Mouse (Mus musculus) spleen, postnatal 14 days (tissue): ENCODE measurements at regions not wholly inside any gene's neighbourhood (a gene's known extent, or its start where the extent isn't known, plus 50 kb on each side); places are given as distances from the start of the nearest gene placed in this dataset.

Experiments
- DNase-seq, 2 experiments: peaks; one replicate each; pipeline ENCODE4 v3.0.0; 2021 to 2022; ENCODE audit warnings: low spot score in 2 of 2

DNA sequence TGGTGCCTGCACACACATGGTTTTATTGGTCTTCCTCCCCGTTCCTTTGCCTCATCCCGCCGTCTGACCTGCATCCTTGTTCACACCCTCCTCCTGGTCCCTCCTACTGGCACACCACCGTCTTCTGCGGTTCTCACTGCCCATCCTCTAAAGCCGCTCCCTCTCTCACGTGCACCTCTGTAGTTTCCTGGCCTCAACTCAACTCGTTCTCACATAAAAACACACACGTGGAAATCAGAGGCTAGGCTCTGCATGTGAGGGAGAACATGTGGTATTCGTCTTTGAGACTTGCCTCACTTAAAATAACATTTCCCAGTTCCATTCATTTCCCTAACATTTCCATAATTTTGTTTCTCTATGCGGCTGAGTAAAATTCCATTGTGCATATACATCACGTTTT, 69.5 kb downstream of the Aldh8a1 start:
- no peak for DNase-seq

DNA sequence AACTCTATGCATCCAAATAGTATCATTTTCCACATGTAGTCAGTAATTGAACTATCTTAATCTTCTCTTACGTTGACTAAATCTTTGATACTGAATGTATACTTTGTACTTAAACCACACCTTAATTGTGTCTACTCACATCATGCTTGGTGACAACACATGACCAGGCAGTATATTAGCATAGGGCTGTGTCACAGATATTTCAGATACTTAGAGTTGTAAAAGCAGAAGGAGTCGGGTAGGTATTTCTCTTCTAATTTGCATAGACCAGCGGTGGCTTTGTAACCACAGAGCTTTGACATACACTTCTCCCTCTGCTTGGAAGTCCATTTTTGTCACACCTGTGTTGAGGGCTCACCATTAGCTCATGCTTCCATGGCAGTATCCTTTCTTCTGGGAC, 71.0 kb downstream of the Aldh8a1 start:
- DNase-seq: no peak

DNA sequence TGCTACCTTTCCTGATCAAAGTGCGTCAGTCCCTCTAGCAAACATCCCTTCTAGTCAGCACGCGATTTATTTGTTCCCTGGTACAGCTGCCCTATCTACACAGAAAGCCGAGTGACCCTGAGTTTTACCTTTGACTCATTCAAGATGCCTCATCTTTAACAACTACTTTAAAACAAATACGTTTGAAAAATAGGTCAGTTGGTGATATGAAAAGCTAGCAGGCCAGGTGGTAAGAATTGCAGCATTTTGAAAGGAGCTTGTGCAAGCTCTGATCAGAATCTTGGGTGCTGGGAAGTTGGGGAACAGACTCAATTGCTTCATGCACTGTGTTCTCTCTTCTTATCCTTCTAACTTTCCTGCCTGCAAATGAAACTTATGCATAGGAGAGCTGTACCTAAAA, 71.9 kb downstream of the Aldh8a1 start:
- DNase-seq: no peak

DNA sequence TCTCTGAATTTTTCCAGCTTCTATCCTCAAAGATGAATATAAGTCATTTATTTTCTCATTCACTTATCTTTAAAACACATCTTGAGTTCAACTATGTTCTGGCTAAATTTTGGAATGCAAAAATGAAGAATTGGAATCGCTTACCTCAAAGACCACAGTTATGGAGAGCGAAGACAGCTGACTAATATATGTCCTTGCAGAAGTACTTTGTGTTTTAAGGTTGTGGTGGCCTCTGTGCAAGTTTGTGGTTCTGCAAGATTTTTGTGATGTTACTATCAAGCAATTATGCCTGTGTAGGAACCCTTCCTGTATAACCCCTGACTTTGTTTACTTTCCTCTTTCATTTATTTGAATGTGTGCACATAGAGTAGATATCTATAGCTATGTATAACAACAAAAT, 75.5 kb downstream of the Aldh8a1 start:
- no peak for DNase-seq

DNA sequence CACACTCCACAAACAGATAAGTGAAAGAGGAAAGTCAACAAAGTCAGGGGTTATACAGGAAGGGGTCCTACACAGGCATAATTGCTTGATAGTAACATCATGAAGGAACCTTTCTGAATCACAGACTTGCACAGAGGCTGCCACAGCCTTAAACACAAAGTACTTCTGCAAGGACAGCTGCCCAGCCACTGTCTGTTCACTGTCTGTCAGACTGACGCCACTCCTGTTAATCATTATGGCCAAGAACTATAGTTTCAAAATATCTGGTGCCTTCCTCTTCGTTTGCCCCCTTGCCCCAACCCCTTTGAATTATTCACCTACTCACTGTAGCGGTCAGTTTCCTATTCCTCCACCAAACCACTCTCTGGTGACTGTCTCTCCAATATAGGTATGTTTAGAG, 76.4 kb downstream of the Aldh8a1 start:
- no peak for DNase-seq

DNA sequence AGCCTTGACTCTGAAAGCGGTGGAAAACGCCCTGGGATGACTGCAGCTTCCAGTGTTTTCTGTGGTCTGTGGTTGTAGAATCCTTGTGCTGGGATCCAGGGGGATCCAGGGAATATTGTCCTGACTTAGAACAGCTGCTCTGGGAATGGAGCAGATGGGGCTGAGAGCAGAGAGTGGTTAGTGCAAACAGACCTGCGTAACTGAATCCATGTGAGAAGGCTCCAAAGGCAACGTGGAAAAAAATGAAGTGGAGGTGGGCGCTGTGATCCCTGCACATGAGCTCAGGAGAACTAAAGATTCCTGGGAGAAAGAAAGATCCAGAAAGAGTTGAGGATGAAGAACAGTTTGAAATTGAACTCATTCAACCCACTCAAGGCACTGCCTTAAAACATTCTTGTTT, 77.1 kb downstream of the Aldh8a1 start:
- DNase-seq: no peak

DNA sequence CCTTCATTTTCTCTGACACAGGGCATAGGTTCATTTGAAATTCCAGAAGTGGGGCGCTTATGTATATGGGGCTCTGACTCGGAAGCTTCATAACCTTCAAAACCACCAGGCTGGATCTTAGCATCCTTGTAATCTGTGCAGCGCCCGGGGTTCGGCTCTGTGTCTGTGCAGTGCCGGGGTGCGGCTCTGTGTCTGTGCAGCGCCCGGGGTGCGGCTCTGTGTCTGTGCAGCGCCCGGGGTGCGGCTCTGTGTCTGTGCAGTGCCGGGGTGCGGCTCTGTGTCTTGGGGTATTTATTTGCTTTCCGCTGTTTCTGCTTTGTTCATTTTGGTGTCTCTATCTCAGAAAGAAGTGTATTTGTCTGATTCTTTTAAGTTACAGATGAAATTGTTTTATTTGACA, 77.7 kb downstream of the Aldh8a1 start:
- DNase-seq: no peak

DNA sequence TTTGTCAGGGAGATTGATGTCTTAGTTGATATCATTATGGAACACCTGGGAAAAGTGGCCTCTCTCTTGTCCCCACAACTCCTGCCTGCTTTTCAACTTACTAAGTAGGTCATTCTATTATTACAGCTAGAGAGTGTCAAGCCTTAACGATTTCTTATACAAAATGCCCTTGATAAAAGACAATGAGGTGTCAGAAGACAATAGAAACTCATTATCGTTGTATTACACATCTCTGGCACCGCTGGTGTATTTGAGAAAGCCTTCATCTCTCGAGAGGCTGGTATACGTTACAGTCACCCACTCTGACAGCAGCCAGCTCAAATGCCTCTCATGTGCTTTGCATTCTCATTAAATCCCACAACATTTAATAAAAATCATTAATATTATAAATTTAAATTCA, 78.8 kb downstream of the Aldh8a1 start:
- DNase-seq: no peak

DNA sequence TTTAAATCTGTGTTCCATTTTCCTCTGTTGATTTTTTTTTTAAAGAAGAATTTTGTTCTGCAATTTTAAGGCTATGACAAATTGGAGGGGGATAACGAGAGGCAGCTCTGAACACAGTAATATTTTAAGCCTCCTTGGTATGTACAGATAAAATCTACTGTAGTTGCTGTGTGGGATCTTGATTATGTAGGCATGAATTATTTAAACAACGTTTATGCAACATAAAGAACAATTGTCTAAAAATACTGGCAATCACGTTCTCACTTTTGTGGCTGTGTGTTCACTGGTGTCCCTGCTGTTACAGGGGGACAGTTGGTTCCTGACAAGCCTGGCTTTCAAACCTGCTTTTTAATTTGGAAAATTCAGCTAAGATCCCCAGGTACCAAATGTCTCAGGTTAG, 79.3 kb downstream of the Aldh8a1 start:
- DNase-seq: no peak

DNA sequence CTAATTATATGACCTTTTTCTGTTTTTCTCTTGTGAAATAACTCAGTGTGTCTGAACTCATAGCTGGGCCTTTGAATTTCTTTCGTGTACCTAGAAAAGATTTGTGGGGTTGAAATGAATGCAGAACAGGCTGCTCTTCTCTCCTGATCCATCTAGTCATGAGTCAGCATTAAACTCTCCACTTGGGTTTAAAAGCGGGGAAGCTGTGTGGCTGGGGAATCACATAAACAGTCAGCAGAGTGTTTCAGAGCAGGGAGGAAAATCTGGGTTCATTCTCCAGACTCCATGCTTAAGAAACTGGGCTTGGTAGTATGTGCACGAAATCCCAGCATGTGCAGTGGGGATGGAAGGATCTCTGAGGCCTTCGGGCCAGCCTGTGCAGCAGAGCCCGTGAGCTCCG, 79.9 kb downstream of the Aldh8a1 start:
- no peak for DNase-seq

DNA sequence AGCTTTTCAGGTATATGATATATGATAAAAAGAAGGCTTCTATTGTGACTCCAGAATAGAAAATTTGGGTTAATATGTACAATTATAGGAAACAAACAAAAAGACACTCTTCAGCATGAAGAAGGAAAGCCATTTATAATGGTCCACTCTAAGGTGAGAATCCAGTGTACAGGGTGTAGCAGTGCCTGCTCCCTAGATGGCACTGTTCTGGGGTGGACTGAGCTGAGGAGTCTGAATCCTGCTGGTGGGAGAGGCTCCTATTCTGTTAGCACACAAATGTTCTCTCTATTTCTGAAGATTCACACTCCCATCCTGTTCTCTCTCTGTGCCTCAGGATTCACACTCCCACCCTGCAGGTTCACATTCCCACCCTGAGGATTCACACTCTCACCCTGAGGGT, 81.5 kb downstream of the Aldh8a1 start:
- DNase-seq: no peak

DNA sequence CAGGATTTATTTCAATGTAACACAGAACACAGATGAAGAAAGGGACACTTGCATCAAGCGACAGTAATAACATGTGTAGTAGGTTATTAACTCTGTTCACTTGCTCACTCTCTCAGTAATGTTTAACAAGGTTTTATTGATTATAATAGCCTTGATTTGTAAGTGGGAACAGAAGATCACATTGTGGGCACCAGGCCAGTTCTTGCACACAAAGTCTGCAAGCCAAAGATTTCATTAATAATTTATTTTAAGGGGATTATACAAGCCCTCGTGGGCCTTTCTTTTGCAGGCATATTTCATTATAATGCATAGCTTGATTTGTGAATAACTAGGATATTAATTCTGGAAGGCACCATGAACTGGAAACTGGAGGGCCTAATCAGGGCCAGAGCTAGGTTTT, 83.0 kb downstream of the Aldh8a1 start:
- DNase-seq: no peak

DNA sequence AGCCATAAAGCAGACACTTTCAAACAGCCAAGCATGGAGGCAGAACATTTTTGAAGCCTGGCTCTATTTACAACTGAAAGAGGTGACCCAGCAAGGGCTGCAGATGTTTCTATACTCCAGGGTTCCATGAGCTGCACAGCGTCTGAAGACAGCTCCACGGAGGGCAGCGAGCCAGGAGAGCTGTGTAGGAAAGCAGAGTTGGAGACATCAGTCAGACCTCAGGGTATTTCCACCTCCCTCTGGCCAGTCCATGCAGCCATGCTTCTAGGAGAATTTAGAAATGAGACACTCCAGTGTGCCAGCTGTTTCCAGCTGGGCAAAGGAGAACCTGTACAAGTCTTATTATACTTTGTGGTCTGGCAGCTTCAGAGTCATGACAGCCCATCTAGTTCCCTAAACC, 85.8 kb downstream of the Aldh8a1 start:
- DNase-seq: no peak

DNA sequence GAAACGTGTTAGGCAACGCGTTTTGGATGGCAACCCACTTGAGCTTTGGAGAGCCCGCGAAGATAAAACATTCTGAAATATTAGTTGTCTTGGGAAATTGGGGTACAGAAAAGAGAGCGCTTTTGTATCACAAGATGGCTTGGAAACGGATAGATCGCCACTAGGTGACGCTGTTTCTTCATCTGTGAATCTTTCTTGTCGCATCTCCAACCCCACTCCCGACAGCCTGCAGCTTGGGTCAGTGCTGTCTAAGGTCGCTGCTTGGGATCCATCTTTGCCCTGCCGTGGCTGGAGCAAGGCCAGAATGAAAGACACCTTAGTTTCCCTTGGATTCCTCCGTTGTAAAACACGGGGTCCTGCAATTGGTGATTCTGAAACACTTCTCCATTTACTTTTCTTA, 88.3 kb downstream of the Aldh8a1 start:
- DNase-seq: peak; percentile 42 to 74

DNA sequence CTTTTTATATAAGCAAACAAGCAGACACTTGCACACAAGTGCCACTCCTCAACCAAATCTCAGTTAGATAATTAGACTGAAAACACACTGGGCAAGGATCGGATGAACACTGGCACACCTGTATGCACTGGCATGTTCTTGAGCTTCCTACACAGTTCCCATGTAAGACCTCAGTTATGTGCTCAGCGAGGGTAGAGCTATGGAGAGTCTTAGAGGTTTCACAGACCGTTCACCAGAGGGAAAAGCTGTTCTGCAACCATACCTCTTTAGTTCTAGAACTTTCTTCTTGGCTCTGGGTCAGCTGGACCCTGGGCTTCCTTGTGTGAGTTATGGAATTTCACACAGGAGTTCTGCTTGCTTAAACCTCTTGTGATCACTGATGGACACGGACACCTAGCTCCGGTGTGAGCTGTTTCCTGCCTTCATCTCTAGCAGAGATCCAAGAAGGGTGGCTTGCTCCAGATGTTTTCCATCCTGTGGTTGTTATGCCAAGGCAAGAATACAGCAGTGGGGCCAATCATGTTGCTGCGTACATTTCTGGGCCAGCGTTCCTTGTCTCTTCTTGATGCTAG, 88.8 kb downstream of the Aldh8a1 start:
- no peak for DNase-seq

DNA sequence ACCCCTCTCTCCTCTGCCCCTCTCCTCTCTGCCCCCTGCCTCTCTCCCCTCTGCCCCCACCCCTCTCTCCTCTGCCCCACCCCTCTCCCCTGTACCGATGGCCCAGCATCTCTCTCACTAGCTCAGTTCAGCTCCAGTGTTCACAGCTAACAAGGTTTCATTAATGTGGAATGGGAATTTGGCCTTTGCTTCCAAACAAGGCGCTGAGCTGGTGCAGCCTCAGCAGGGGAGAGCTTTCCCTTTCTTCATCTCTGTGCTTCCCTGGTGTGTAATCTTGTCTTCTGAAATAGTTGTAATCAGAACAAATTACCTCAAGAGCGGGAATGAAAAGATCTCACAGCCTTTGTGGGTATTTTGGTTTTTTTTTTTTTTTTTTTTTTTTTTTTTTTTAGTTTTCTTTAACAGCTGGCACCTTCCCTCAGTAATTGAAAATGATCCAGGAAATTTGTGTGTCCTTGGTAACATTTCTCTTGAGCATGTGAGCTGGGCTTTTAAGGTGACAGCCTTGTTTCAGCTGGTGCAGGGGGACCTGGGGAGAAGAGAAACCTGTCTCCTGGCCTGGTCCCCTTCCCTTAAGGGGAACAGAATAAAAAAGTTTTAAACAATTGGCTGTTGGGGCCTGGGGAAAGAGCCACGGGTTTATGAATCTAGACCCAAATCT, 90.5 kb downstream of the Aldh8a1 start:
- DNase-seq: no peak

DNA sequence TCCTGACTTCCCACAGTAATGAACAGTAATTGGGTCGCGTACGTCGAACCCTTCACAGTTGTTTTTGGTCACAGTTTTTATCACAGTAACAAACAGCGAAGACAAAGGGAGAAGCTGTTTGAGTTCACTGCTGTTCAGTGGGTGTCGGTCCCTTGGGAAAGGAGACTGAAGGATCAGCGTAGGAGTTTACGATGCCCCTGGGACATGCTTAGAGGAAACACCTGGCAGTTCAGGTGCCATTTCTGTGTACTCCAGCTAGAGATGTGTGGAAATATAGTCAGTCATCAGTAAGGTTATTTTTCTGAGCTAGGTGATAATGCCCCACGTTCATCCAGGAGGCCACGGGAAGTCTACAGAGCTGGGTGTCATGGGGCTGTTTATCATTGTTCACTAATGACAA, 91.3 kb downstream of the Aldh8a1 start:
- no peak for DNase-seq

DNA sequence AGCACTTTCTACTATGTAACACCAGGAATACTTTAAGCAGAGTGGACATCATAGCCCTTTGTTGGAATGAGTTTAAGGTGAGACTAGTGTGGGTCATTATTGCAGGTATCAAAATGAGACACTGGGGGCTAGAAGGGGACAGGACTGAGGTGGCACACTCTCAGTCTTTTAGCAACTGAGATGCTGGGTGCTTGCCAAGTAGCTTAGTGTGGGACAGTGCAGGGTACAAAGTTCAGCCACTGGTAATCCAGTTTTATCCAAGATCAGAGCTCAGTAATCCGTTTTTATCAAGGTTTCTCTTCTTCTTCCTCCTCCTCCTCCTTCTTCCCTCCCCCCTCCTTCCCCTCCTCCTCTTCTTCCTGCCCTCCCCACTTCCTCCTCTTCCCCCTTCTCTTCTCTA, 92.9 kb downstream of the Aldh8a1 start:
- DNase-seq: no peak

DNA sequence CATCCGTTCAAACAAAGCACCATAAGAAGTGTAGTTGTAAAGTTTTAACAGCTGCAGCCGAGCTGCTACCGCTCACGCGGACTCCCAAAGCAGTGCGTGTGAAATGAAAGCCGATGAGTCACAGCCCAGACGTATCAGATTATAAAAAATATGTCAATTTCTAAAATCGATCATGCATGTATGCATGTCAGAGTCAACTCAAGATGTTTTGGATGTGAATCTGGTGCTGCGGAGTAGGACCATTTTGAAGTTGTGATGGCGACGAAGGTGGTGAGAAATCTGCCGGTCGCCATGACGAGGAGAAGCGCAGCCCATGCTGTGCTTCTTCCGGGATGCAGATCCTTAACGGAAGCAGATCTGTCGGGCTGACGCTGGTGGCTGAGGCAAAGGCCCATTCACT, 93.5 kb downstream of the Aldh8a1 start:
- no peak for DNase-seq

DNA sequence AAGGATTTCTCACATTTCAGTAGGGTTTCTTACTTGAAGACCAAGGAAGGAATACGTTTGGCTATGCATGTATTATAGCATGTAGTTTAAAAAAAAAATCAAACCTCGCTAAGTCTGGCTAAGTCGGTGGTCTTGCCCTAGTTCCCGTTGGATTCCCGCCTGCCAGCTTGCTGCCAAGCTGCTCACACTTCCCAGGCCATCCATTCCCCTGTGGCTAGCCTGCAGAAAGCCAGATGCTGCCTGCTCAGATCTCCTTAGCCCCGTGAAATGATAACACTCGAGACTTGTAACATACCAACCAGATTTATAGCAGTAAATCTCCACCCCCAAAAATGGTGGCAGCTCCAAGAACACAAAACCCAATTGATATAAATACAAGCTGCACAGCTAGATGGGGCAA, 97.2 kb downstream of the Aldh8a1 start:
- DNase-seq: no peak

DNA sequence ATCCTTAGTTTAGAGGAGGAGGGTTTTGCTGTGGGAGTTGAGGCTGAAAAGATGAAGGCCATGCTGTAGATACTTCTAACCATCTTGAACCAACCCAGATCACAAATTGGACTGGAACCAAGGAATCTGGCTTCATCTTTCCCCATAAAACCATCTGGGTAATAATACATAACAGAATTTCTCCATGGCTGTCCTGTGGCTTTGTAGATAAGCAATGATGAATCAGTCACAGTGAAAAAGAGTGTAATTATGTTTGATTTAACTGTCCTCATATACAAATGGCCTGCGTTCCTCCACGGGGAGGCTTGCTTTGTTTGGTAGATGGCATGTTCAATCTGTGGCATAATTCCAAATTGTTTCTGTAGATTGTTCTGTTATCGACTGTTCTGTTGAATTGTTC, 100.9 kb downstream of the Aldh8a1 start:
- no peak for DNase-seq

DNA sequence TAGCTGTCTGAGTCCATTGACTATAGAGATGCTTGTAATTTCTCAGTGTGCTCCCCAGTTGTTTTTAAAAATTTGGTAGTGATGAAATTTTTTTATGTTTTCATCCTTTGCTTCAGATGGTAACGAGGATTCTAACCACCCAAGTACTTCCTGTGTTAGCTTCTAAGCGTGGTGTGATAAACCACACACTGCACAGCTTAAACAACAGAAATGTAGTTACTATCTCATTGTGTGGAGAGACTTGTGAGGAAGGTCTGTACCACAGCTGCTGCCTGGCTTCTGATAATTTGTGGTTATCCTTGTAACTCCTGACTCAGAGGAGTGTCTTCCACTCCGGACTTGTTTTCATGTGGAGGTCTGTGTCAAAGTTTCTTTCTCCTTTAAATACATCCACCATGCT, 102.3 kb downstream of the Aldh8a1 start:
- no peak for DNase-seq

DNA sequence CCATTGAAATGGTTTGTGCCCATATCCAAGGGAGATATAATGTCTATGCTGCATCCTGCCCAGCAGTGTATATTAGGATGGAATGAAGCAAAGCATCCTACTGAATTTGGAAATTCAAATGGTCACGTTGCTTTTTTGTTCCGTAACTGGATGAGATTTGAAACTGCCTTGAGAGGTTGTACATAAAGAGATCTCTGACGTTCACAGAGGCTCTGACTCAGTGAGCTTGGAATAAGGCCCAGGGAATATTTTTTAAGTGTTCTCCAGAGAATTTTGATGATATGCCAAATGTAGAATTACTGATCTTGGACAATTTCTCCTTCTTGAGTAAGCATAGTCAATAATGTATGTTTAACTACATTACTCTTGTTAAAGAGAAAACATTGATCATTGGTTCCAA, 104.2 kb downstream of the Aldh8a1 start:
- DNase-seq: no peak

DNA sequence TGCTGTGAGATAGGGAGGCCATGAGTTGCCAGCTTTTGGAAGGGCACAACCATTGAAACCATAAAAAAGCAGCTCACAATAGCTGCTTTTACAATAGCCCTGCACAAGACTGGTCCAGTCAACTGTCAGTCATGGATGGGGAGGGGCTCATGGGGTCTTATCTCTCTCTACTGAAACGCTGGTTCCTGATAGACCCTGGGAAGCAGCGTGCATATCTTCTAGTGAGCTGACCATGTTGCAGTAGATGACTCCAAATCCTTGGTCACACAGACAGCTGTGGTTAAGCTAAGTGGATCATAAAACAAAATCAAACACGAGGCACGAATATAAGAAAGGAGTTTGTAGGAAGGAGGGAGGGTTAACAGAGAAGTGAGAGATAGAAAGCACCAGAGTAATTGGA, 105.0 kb downstream of the Aldh8a1 start:
- DNase-seq: no peak
